Mouse (Mus musculus) lung, adult 10 weeks (tissue): ENCODE results near the gene Fdps. TPM values are rescaled to one million over a fixed set of nuclear protein-coding genes. Genes with fewer than 3 reads are reported as not detected.

Experiments
- polyA plus RNA-seq: library from polyadenylated mRNA; stranded (reverse); fragments of 350-450 nt; fragmentation: Illumina TruSeq; extraction: RNeasy Lipid Tissue Mini Kit (QIAGEN cat#74804); gene quantifications from one replicate; pipeline ENCODE4 v1.2.3, GENCODE M21; 2014; ENCODE audit warnings: low read depth, low replicate concordance; ENCODE audit not compliant: insufficient read depth

Fdps gene
- 109 TPM for polyA plus RNA-seq

DNA sequence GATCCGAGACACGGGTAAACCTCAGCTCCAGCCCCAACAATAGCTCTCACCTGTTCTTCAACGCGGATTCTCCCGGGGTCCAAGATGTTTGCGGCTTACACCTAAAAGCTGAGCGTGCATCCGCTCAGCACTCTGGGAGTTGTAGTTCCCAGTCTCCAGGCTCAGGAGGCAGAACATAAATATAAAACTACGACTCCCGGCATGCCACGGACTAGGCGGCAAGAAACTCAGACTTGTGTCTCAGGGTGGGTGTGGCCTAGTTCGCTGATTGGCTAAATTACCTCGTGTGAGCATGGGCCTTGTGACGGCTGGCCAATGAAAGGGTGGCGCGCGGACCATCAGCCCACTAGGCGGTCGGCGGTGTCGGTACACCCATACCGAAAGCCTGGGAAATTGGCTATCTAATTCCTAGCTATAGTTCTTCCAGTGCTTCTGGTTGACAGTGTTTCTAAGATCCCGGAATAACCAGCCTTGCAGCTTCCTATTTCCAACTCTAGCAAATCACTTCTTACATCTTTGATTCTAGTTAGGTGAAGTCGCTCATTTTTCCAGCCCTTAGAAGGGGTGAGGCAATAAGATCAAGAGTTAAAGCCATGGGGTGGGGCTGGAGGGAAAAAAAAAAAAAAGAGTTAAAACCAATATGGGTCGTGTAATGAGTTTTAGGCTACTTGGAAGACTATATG lies at the start of gene Fdps:
Fdps (minus strand) TSS at position 148 of the 683 bp plus-strand sequence.

DNA sequence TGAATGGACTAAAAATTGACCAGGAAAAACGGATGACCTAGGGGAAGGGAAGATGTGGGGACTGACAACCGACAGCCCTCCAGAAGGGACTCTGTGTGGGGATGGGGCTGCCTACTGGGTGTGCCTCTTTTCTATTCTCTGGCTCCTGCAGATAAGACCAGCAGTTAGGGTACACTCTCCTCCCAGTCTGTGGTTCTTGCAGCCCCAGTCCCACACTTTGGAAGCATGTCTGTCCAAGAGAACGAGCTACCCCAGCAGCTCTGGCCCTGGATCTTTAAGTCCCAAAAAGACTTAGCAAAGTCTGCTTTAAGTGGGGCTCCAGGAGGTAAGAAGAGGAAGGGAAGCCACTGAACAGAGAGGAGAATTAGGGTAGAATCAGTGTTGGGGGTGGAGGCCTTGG lies 34.2 kb upstream of the Fdps start, which contains the start of gene Pklr:
Pklr (plus strand) TSS at position 185 of the 400 bp plus-strand sequence.

DNA sequence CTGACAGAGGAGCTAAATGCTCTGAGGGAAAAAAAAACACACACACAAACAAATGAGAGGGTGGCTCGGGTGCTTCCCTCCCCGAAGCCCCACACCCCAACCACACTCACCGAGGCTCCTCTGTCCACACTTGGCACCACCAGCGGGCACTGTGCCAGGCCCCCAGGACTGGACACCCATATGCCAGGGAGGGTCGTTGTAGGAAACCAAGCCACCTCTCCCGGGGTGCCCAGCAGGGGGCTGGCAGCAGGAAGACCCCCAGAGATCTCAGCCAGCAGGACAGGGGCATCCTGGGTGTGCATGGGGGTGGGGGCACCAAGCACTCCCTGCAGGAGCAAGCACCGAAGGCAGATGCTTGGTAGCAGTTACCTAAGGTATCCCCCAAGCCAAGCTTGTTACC lies 948 bp downstream of the Fdps start, which contains the start of gene Gm43738:
Gm43738 (minus strand) TSS at position 289 of the 400 bp plus-strand sequence.

DNA sequence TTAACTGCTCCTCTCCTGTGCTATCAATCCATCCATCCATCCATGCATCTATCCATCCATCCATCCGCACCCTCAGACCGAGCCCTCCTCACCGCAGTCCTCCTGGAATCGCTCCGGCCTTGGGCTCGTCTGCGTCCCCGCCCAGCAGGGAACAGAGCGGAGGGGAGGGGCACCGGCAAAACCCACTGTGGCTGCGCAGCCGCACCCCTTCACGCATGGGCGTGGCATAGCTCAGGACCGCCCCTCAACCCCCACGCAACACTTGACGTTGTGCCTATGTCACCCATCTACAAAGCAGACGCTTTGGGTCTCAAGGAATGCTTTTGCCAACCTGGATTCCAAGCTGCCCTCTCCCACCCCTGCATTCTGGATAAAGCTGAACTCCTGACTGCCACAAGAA lies 8.6 kb downstream of the Fdps start, which contains the start of gene Rusc1:
Rusc1 (minus strand) TSS at position 137 of the 400 bp plus-strand sequence.

Other genes starting within 250 kb of the Fdps start
- gene Msto1, start 188.0 kb downstream of the Fdps start, polyA plus RNA-seq, result 12.2 TPM
- 4.8 TPM for gene Ash1l, start 151.3 kb downstream of the Fdps start, polyA plus RNA-seq
- 63.0 TPM for gene Dap3, start 150.8 kb downstream of the Fdps start, polyA plus RNA-seq
- gene Rusc1, start 8.6 kb downstream of the Fdps start, polyA plus RNA-seq, result 25.0 TPM
- gene Gm43738, start 860 bp downstream of the Fdps start, polyA plus RNA-seq, result not detected
- gene Pklr, start 34.2 kb upstream of the Fdps start, polyA plus RNA-seq, result 0.12 TPM
- not detected for gene Hcn3, start 58.2 kb upstream of the Fdps start, polyA plus RNA-seq
- 24.4 TPM for gene Clk2, start 62.8 kb upstream of the Fdps start, polyA plus RNA-seq
- gene Scamp3, start 75.5 kb upstream of the Fdps start, polyA plus RNA-seq, result 50.9 TPM
- gene Fam189b, start 81.2 kb upstream of the Fdps start, polyA plus RNA-seq, result 9.9 TPM
- 35.5 TPM for gene Gba, start 101.0 kb upstream of the Fdps start, polyA plus RNA-seq
- 37.7 TPM for gene Thbs3, start 113.2 kb upstream of the Fdps start, polyA plus RNA-seq
- gene Mtx1, start 125.1 kb upstream of the Fdps start, polyA plus RNA-seq, result 75.1 TPM
- 195 TPM for gene Muc1, start 127.1 kb upstream of the Fdps start, polyA plus RNA-seq
- gene Krtcap2, start 144.0 kb upstream of the Fdps start, polyA plus RNA-seq, result 122 TPM
- 2.3 TPM for gene Trim46, start 144.3 kb upstream of the Fdps start, polyA plus RNA-seq
- 220 TPM for gene Dpm3, start 157.4 kb upstream of the Fdps start, polyA plus RNA-seq
- 90.4 TPM for gene Slc50a1, start 168.6 kb upstream of the Fdps start, polyA plus RNA-seq
- gene Efna1, start 179.2 kb upstream of the Fdps start, polyA plus RNA-seq, result 102 TPM
- 0.75 TPM for gene Efna3, start 221.0 kb upstream of the Fdps start, polyA plus RNA-seq
- gene Efna4, start 236.1 kb upstream of the Fdps start, polyA plus RNA-seq, result 1.5 TPM
- gene Adam15, start 248.0 kb upstream of the Fdps start, polyA plus RNA-seq, result 109 TPM